Mouse (Mus musculus): Measurements from ENCODE around the gene Tax1bp3.

Tax1bp3 gene

DNA sequence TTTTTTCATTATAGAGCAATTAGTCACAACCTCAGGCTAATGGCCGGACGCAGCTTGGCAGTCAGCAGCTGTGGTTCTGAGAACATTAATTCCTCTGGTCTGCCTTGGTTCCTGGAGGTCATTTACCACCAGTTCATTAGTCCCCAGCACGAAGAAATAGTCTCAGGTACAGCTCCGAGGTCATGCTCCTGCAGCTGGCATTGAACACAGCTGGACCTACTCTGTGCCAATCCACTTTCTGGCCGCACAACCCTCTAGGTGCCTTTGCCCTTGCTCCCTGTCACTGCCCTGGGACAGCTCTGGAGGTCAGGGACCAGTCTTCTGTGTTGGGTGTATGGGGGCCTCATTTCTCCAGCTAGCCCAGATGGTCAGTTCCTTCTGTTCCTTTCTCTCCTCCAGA is 52.0 kb downstream of the Tax1bp3 start:
- no peak for DNase-seq (ENCODE audit: low spot score in 2 of 2)

DNA sequence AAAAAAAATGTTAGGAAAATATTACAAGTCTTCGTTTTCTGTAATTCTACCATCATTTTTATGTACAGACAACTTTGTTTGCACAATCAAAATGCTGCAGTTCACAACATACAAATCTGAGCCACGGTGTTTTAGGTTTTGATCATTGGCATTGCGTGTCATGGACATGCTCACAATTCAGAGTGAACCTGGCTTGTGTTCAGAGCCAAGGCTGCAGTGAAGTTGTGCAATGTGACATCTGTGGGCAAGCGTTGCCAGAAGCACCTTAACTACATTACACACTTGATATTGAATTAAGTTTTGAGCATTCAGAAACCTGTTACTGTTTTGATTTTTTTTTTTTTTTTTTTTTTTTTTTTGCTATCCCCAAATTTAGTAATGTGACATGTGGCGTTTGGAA is 53.2 kb downstream of the Tax1bp3 start:
- no peak for DNase-seq (ENCODE audit: low spot score in 2 of 2)

DNA sequence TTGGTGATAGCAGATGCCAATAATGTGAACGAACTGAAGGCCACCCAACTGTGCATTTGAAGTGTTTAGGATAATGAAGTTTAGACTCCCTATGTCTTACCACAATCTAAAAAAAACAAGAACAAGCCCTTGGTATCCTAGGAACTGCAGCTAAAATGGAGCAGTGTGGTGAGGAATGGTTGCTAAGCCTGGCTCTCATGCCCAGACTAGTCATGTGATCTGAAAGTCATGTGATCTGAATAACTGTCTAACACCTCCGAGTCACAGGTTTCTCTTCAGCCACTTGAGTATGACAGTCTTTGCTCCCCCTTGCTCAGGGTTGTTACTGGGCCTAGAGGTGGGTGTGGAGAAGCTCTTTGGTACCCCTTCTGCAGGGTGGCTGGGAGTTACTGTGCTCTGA is 55.6 kb downstream of the Tax1bp3 start:
- no peak for DNase-seq (ENCODE audit: low spot score in 2 of 2)

All from right cerebral cortex, adult 2 months (tissue).